ENCODE assay signal across 17 mouse cellular contexts in genomic region chr3:148489201-148489600, GRCm38 (mm10).
"Had no signal": no experiment of that assay in that cellular context is flagged by ENCODE, and none has a peak within 500 bp of the region (broad histone marks: within the 10 kb centered on the region; RNA-seq: fewer than 3 reads in every experiment).

No protein-coding gene starts in this region.

- DNase-seq: lung, adult 18-20 months; lung, postnatal 10 days; lung, postnatal 4 days; right cerebral cortex, adult 18-20 months; right cerebral cortex, postnatal 25 days; right cerebral cortex, postnatal 4 days; spleen, adult 18-20 months; thymus, adult 2 months; thymus, postnatal 25 days; thymus, postnatal 4 days had no signal

- H3K36me3 ChIP-seq: lung, embryonic 15.5 days; midbrain, embryonic 13.5 days; midbrain, embryonic 15.5 days; neural tube, embryonic 12.5 days had no signal

- H3K4me1 ChIP-seq: lung, embryonic 15.5 days; midbrain, embryonic 13.5 days; midbrain, embryonic 15.5 days; neural tube, embryonic 12.5 days had no signal

- H3K9me3 ChIP-seq: lung, embryonic 15.5 days; megakaryocyte, embryonic 14.5 days; midbrain, embryonic 13.5 days; midbrain, embryonic 15.5 days; neural tube, embryonic 12.5 days had no signal

- H3K4me2 ChIP-seq: lung, embryonic 15.5 days; midbrain, embryonic 11.5 days; midbrain, embryonic 13.5 days; midbrain, embryonic 15.5 days; neural tube, embryonic 12.5 days had no signal

- H3K27ac ChIP-seq: liver, embryonic 14.5 days; lung, embryonic 15.5 days; midbrain, embryonic 13.5 days; midbrain, embryonic 15.5 days; neural tube, embryonic 12.5 days had no signal

- ATAC-seq: midbrain, embryonic 13.5 days; midbrain, embryonic 15.5 days had no signal

- H3K4me3 ChIP-seq: lung, embryonic 15.5 days; megakaryocyte, embryonic 14.5 days; midbrain, embryonic 13.5 days; midbrain, embryonic 15.5 days; neural tube, embryonic 12.5 days had no signal

- H3K9ac ChIP-seq: liver, embryonic 14.5 days; lung, embryonic 15.5 days; midbrain, embryonic 13.5 days; midbrain, embryonic 15.5 days; neural tube, embryonic 12.5 days had no signal

- H3K27me3 ChIP-seq: lung, embryonic 15.5 days; megakaryocyte, embryonic 14.5 days; midbrain, embryonic 13.5 days; midbrain, embryonic 15.5 days; neural tube, embryonic 12.5 days had no signal
